Mouse (Mus musculus) myocyte (in vitro differentiated cells): ENCODE results near the gene AC153137.1. TPM values are rescaled to one million over a fixed set of nuclear protein-coding genes. Genes with fewer than 3 reads are reported as not detected.

Source experiments
- H3K27me3 ChIP-seq: one replicate; pipeline ENCODE4 v1.6.1; 2011; ENCODE audit not compliant: control insufficient read depth, insufficient read depth, insufficient read length
- H3K36me3 ChIP-seq: one replicate; pipeline ENCODE4 v1.6.1; 2011; ENCODE audit not compliant: control insufficient read depth, insufficient read depth
- H3K4me2 ChIP-seq: one replicate; pipeline ENCODE4 v1.6.1; 2011; ENCODE audit warnings: low read depth, control low read depth
- H3K4me3 ChIP-seq: one replicate; pipeline ENCODE4 v1.5.1; 2011; ENCODE audit warnings: mild to moderate bottlenecking, control low read depth, moderate library complexity
- H3K79me2 ChIP-seq: one replicate; pipeline ENCODE4 v1.6.1; 2011; ENCODE audit not compliant: control insufficient read depth, insufficient read depth
- H3ac ChIP-seq: one replicate; pipeline ENCODE4 v1.6.1; 2011; ENCODE audit not compliant: control insufficient read depth, insufficient read length
- CEBPB ChIP-seq: IDR thresholded peaks from 2 replicates; pipeline ENCODE4 v1.6.1; 2011; ENCODE audit warnings: mild to moderate bottlenecking, moderate library complexity; ENCODE audit not compliant: poor library complexity, insufficient read depth, severe bottlenecking
- E2F4 ChIP-seq: IDR thresholded peaks from one replicate; pipeline ENCODE4 v1.6.1; 2011; ENCODE audit warnings: mild to moderate bottlenecking, control low read depth, moderate library complexity; ENCODE audit not compliant: insufficient read depth
- MAX ChIP-seq: IDR thresholded peaks from one replicate; pipeline ENCODE4 v1.6.1; 2011; ENCODE audit warnings: low read depth, mild to moderate bottlenecking, control low read depth
- MYOD1 ChIP-seq, 3 experiments: IDR thresholded peaks; one replicate each; pipeline ENCODE4 v1.6.1; 2011; ENCODE audit warnings: control low read depth in 2 of 3, low read depth in 2 of 3, mild to moderate bottlenecking in 2 of 3, moderate library complexity in 1 of 3; ENCODE audit not compliant: insufficient read length in 2 of 3, control insufficient read depth in 1 of 3
- MYOG ChIP-seq, 3 experiments: IDR thresholded peaks; one replicate each; pipeline ENCODE4 v1.6.1; 2011; ENCODE audit warnings: control low read depth in 2 of 3, low read depth in 2 of 3, mild to moderate bottlenecking in 2 of 3; ENCODE audit not compliant: insufficient read length in 2 of 3, control insufficient read depth in 1 of 3, insufficient read depth in 1 of 3
- POLR2A ChIP-seq: IDR thresholded peaks from one replicate; pipeline ENCODE4 v1.6.1; 2011; ENCODE audit warnings: low read depth, mild to moderate bottlenecking, control low read depth, moderate library complexity; ENCODE audit not compliant: insufficient read length
- POLR2AphosphoS2 ChIP-seq: IDR thresholded peaks from one replicate; pipeline ENCODE4 v1.6.1; 2011; ENCODE audit warnings: low read depth, control low read depth; ENCODE audit not compliant: insufficient read length
- REST ChIP-seq: IDR thresholded peaks from one replicate; pipeline ENCODE4 v1.6.1; 2011; ENCODE audit warnings: mild to moderate bottlenecking, control low read depth, moderate library complexity; ENCODE audit not compliant: insufficient read depth, insufficient read length
- SRF ChIP-seq: IDR thresholded peaks from one replicate; pipeline ENCODE4 v1.6.1; 2011; ENCODE audit warnings: low read depth; ENCODE audit not compliant: control insufficient read depth, insufficient read length
- TCF12 ChIP-seq: IDR thresholded peaks from one replicate; pipeline ENCODE4 v1.6.1; 2011; ENCODE audit warnings: mild to moderate bottlenecking, control low read depth; ENCODE audit not compliant: poor library complexity, insufficient read depth, severe bottlenecking
- TCF3 ChIP-seq: IDR thresholded peaks from one replicate; pipeline ENCODE4 v1.6.1; 2011; ENCODE audit warnings: low read depth, control low read depth; ENCODE audit not compliant: insufficient read length
- USF1 ChIP-seq: IDR thresholded peaks from one replicate; pipeline ENCODE4 v1.6.1; 2011; ENCODE audit warnings: low read depth, mild to moderate bottlenecking, control low read depth, moderate library complexity
- polyA plus RNA-seq: library from polyadenylated mRNA; unstranded; fragments of >200 nt; fragmentation: generic; extraction: Trizol; gene quantifications from one replicate; pipeline ENCODE4 v1.2.1, GENCODE M21; 2012; ENCODE audit warnings: missing spikeins

AC153137.1 gene
- polyA plus RNA-seq, 1 experiment = not detected

DNA sequence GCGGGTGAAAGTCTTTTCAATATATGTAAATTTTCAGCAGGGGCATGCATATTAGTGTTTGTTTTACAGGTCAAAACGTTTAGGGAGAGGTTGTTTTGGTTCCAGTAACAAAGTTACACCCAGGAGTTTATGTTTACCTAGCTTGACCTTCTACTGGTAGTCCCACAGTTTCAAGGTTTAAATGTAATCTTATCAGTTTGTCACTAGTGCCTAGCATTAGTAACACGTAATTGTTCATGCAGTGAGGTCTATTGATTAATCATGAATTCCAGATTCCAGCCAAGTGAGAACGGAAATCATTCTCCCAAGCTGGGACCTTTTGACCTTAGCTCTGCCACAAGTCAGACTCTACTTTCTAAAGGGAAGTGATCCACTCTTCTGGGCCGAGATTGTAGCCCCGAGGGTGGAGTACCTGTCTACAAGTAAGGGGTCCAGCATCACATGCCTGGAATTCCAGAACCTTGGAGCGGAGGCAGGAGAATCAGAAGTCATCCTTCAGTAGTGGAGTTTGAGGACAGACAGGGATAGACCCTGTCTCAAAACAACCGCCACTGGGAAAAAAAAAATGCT, 40.3 kb downstream of the AC153137.1 start:
- H3ac ChIP-seq = no peak overlapping the region
- H3K79me2 ChIP-seq = no peaks in the 10 kb centered on the region
- TF ChIP-seq MYOG (IDR thresholded peaks at IDR 0.05; ENCODE audit: control insufficient read depth in 1 of 3, insufficient read depth in 1 of 3, insufficient read length in 2 of 3, low read depth in 2 of 3) = no peak
- TF ChIP-seq MAX = no peak
- no peak for TF ChIP-seq CEBPB
- no peak for TF ChIP-seq POLR2AphosphoS2
- H3K4me2 ChIP-seq = no peak overlapping the region
- H3K36me3 ChIP-seq = peaks cover 5% of the 10 kb centered on the region
- no peak overlapping the region for H3K4me3 ChIP-seq
- H3K27me3 ChIP-seq = no peaks in the 10 kb centered on the region

DNA sequence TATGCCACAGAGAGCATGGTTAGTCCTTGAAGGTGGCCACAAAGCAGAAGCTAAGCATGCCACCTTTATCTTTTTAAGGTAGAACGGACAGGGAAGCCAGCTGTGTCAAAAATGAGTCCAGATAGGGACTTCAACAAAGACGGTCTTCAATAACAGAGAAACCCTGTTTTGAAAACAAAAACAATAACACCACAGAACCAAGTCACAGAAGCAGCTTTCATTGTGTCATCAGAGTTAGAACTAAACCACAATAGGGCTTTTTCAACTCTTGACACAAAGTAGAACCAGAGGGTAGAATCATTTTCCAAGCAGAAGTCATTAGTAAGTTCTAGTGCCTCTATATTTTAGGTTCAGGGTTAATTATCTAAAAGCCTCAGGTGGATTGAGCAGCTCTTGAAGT, 41.3 kb downstream of the AC153137.1 start:
- no peaks in the 10 kb centered on the region for H3K79me2 ChIP-seq
- H3ac ChIP-seq = no peak overlapping the region
- peaks cover 5% of the 10 kb centered on the region for H3K36me3 ChIP-seq
- no peak overlapping the region for H3K4me2 ChIP-seq
- H3K4me3 ChIP-seq = no peak overlapping the region
- H3K27me3 ChIP-seq = no peaks in the 10 kb centered on the region
- no peak for TF ChIP-seq SRF
- no peak for TF ChIP-seq POLR2A
- TF ChIP-seq TCF3 = no peak
- TF ChIP-seq POLR2AphosphoS2 = no peak
- TF ChIP-seq USF1 = no peak
- no peak for TF ChIP-seq TCF12
- TF ChIP-seq E2F4 = no peak
- no peak for TF ChIP-seq REST

DNA sequence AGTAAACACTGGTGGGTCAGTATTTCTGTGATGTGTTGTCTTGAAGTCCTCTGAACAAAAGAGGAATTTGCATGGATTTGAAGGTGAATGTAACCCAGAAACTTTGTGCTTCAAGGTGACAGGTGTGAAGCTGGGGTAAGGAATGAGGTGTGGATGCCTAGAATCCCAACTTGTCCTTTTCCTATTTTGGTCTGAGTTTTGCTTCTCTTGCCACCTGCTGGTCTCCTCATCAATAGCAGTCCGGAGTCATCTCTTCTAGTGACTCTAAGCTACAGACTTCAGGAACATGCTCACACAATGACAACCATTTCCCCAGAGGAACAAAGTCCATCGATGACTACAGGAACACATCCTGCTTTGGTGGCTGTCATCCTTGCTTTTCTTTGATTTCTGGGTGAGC, 46.9 kb downstream of the AC153137.1 start:
- TF ChIP-seq MAX (no peak), E2F4 (no peak), SRF (no peak), POLR2A (no peak), MYOG (IDR thresholded peaks at IDR 0.05; ENCODE audit: control insufficient read depth in 1 of 3, insufficient read depth in 1 of 3, insufficient read length in 2 of 3, low read depth in 2 of 3) (no peak), TCF3 (no peak), TCF12 (no peak), USF1 (no peak), POLR2AphosphoS2 (no peak), MYOD1 (IDR thresholded peaks at IDR 0.05; ENCODE audit: control insufficient read depth in 1 of 3, insufficient read length in 2 of 3, low read depth in 2 of 3) (no peak), CEBPB (no peak), REST (no peak)

DNA sequence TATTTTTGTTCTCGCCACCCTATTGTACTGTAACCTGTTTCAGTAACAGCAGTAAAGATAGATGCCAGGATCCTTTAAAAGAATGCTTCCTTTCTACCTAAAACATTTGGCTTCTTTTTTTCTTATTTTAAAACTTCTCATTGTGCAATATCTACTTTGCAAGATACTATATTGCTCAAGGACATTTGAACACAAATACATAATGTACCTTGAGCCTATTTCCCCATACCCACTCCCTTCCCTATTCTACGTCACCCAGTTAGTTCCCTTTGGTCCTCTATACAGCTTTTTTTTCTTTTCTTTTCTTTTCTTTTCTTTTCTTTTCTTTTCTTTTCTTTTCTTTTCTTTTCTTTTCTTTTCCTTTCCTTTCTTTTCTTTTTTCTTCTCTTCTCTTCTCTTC, 47.6 kb downstream of the AC153137.1 start:
- H3ac ChIP-seq = no peak overlapping the region
- H3K4me2 ChIP-seq = no peak overlapping the region
- no peaks in the 10 kb centered on the region for H3K36me3 ChIP-seq
- H3K4me3 ChIP-seq = no peak overlapping the region
- no peaks in the 10 kb centered on the region for H3K27me3 ChIP-seq
- TF ChIP-seq SRF = no peak
- no peak for TF ChIP-seq POLR2A
- no peak for TF ChIP-seq REST
- TF ChIP-seq CEBPB = no peak
- H3K79me2 ChIP-seq = no peaks in the 10 kb centered on the region

More for the DNA sequence above, 46.9 kb downstream of the AC153137.1 start:
- no peaks in the 10 kb centered on the region for H3K79me2 ChIP-seq
- H3K36me3 ChIP-seq = no peaks in the 10 kb centered on the region
- H3K4me3 ChIP-seq = no peak overlapping the region
- H3ac ChIP-seq = no peak overlapping the region
- no peak overlapping the region for H3K4me2 ChIP-seq
- no peaks in the 10 kb centered on the region for H3K27me3 ChIP-seq

Other genes with a start within 250 kb of the AC153137.1 start
- 10.1 TPM for gene Phf3, start 104.0 kb downstream of the AC153137.1 start, polyA plus RNA-seq
- not detected for gene Lgsn, start 198.4 kb upstream of the AC153137.1 start, polyA plus RNA-seq
- gene 4931428L18Rik, start 244.7 kb upstream of the AC153137.1 start, polyA plus RNA-seq = 0.16 TPM
- not detected for gene Pih1d3, start 244.9 kb upstream of the AC153137.1 start, polyA plus RNA-seq